Mouse (Mus musculus): Measurements from ENCODE around the gene Banf2.

Banf2 gene

GRCm38 (mm10) chr2:144032664-144033063 lies at the start of gene Banf2:
TSS of gene Banf2 (plus strand) at chr2:144033059.
- DNase-seq (ENCODE audit: extremely low spot score, low spot score) = no peak

GRCm38 (mm10) chr2:143983482-143983881 lies 49.4 kb upstream of the Banf2 start:
- DNase-seq (ENCODE audit: extremely low spot score, low spot score) = no peak

GRCm38 (mm10) chr2:143987485-143987884 lies 45.4 kb upstream of the Banf2 start:
- no peak for DNase-seq (ENCODE audit: extremely low spot score, low spot score)

GRCm38 (mm10) chr2:143988016-143988415 lies 44.8 kb upstream of the Banf2 start:
- no peak for DNase-seq (ENCODE audit: extremely low spot score, low spot score)

GRCm38 (mm10) chr2:143990997-143991396 lies 41.9 kb upstream of the Banf2 start:
- DNase-seq (ENCODE audit: extremely low spot score, low spot score) = no peak

GRCm38 (mm10) chr2:143991964-143992672 lies 40.7 kb upstream of the Banf2 start:
- DNase-seq (ENCODE audit: extremely low spot score, low spot score) = no peak

GRCm38 (mm10) chr2:143992977-143993376 lies 39.9 kb upstream of the Banf2 start:
- DNase-seq (ENCODE audit: extremely low spot score, low spot score) = no peak

- DNase-seq (ENCODE audit: extremely low spot score, low spot score) = no peak
These were observed 30.5 kb upstream of the Banf2 start for GRCm38 (mm10) chr2:144002229-144002984.

- DNase-seq (ENCODE audit: extremely low spot score, low spot score) = no peak
These were observed 29.3 kb upstream of the Banf2 start for GRCm38 (mm10) chr2:144003544-144003943.

GRCm38 (mm10) chr2:144005166-144005955 lies 27.5 kb upstream of the Banf2 start:
- no peak for DNase-seq (ENCODE audit: extremely low spot score, low spot score)

GRCm38 (mm10) chr2:144006686-144007085 lies 26.2 kb upstream of the Banf2 start:
- no peak for DNase-seq (ENCODE audit: extremely low spot score, low spot score)

- no peak for DNase-seq (ENCODE audit: extremely low spot score, low spot score)
These were observed 25.6 kb upstream of the Banf2 start for GRCm38 (mm10) chr2:144007211-144007610.

- DNase-seq (ENCODE audit: extremely low spot score, low spot score) = no peak
These were observed 23.8 kb upstream of the Banf2 start for GRCm38 (mm10) chr2:144009081-144009480.

- DNase-seq (ENCODE audit: extremely low spot score, low spot score) = no peak
These were observed 23.1 kb upstream of the Banf2 start for GRCm38 (mm10) chr2:144009551-144010281.

- peak; percentile 85 for DNase-seq (ENCODE audit: extremely low spot score, low spot score)
These were observed 22.4 kb upstream of the Banf2 start for GRCm38 (mm10) chr2:144010282-144011044.

- peak; percentile 99 for DNase-seq (ENCODE audit: extremely low spot score, low spot score)
These were observed 21.7 kb upstream of the Banf2 start, which contains the start of gene Rrbp1 for GRCm38 (mm10) chr2:144011080-144011551. TSS of gene Rrbp1 (minus strand) at chr2:144011263.

- DNase-seq (ENCODE audit: extremely low spot score, low spot score) = no peak
These were observed 18.8 kb upstream of the Banf2 start for GRCm38 (mm10) chr2:144014051-144014450.

GRCm38 (mm10) chr2:144014481-144014880 lies 18.4 kb upstream of the Banf2 start:
- peak; percentile 21 for DNase-seq (ENCODE audit: extremely low spot score, low spot score)

- no peak for DNase-seq (ENCODE audit: extremely low spot score, low spot score)
These were observed 17.0 kb upstream of the Banf2 start for GRCm38 (mm10) chr2:144015861-144016260.

- no peak for DNase-seq (ENCODE audit: extremely low spot score, low spot score)
These were observed 12.9 kb upstream of the Banf2 start for GRCm38 (mm10) chr2:144019971-144020370.

All from neural tube, embryonic 10.5 days (tissue).